Mouse (Mus musculus): ENCODE data around the gene Kif21a. TPM values are rescaled to one million over a fixed set of nuclear protein-coding genes. Genes with fewer than 3 reads are reported as not detected.

The Kif21a gene
- total and polyA plus RNA-seq, 3 experiments = not detected

DNA sequence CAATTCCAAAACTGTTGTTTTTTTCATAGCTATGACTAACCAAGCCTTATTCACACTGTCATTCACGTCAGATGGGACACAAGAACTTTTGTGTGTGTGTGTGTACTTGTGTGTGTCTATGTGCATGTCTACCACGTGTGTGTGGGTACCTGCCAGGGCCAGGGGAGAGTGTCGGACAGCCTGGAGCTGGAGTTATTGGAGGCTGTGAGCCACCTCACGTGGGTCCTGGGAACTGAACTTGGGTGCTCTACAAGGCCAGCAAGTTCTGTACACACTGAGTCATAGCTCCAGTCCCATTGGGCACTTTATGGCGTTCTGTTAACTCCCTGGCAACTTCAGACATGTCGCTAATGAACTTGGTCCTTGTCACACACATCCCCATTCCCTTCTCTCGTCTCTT, 45.0 kb downstream of the Kif21a start:
- DNase-seq (ENCODE audit: low read depth, low spot score) = no peak
- no peak for TF ChIP-seq E2F4 (IDR thresholded peaks at IDR 0.05; ENCODE audit: borderline replicate concordance, low read depth, low read length)
- TF ChIP-seq MEF2A (IDR thresholded peaks at IDR 0.05; ENCODE audit: extremely low read depth, insufficient replicate concordance, low read depth, low read length, poor library complexity, severe bottlenecking) = no peak
- no peak for TF ChIP-seq USF2 (IDR thresholded peaks at IDR 0.05; ENCODE audit: borderline replicate concordance in 1 of 2, insufficient read depth in 1 of 2, low read depth in 1 of 2, low read length in 2 of 2)
- no peak for TF ChIP-seq MAZ (IDR thresholded peaks at IDR 0.05; ENCODE audit: low read depth, low read length)
- no peak for TF ChIP-seq HCFC1 (IDR thresholded peaks at IDR 0.05; ENCODE audit: low read depth, low read length)
- TF ChIP-seq MYC (IDR thresholded peaks at IDR 0.05; ENCODE audit: low read depth, low read length) = no peak
- no peak for TF ChIP-seq SMC3 (IDR thresholded peaks at IDR 0.05; ENCODE audit: low read depth, low read length)
- TF ChIP-seq SIN3A (IDR thresholded peaks at IDR 0.05; ENCODE audit: low read length) = no peak
- TF ChIP-seq MAX (IDR thresholded peaks at IDR 0.05; ENCODE audit: low read length) = no peak
- no peak for TF ChIP-seq RAD21 (IDR thresholded peaks at IDR 0.05; ENCODE audit: low read depth, low read length)
- TF ChIP-seq KAT2A (conservative IDR thresholded peaks at IDR 0.05; ENCODE audit: low read depth, low read length) = no peak
- no peak for TF ChIP-seq GABPA (IDR thresholded peaks at IDR 0.05; ENCODE audit: low read depth, low read length)
- TF ChIP-seq TCF12 (IDR thresholded peaks at IDR 0.05; ENCODE audit: low read depth, low read length) = no peak
- no peak for TF ChIP-seq ELF1 (IDR thresholded peaks at IDR 0.05; ENCODE audit: low read depth, low read length)
- no peak for TF ChIP-seq UBTF (IDR thresholded peaks at IDR 0.05; ENCODE audit: borderline replicate concordance, insufficient read depth, low read depth, low read length)
- TF ChIP-seq MYB (IDR thresholded peaks at IDR 0.05; ENCODE audit: low read depth, low read length) = no peak
- no peak for TF ChIP-seq ZKSCAN1 (IDR thresholded peaks at IDR 0.05; ENCODE audit: low read depth, low read length)
- no peak for TF ChIP-seq ZNF384 (IDR thresholded peaks at IDR 0.05; ENCODE audit: low read depth, low read length)
- no peak for TF ChIP-seq POLR2AphosphoS5 (IDR thresholded peaks at IDR 0.05; ENCODE audit: borderline replicate concordance, low read depth, low read length)
- TF ChIP-seq POLR2A (IDR thresholded peaks at IDR 0.05; ENCODE audit: control insufficient read depth in 1 of 2, insufficient read depth in 1 of 2, low read depth in 1 of 2, low read length in 2 of 2, poor library complexity in 1 of 2) = no peak
- Histone ChIP-seq H3K9ac (ENCODE audit: control insufficient read depth, low read depth, low read length, poor library complexity, severe bottlenecking) (no peak overlapping the region), H3K4me1 (ENCODE audit: control insufficient read depth in 1 of 2, insufficient read depth in 2 of 2, low read length in 2 of 2) (no peaks in the 10 kb centered on the region), H3K79me2 (ENCODE audit: control insufficient read depth, insufficient read depth, low read length, poor library complexity) (no peaks in the 10 kb centered on the region), H3K36me3 (ENCODE audit: control insufficient read depth in 1 of 2, insufficient read depth in 2 of 2, low read length in 2 of 2) (no peaks in the 10 kb centered on the region), H3K27me3 (ENCODE audit: control insufficient read depth in 1 of 2, insufficient read depth in 2 of 2, low read length in 2 of 2) (no peaks in the 10 kb centered on the region), H3K9me3 (replicated peaks; ENCODE audit: insufficient read depth, low read length) (no peaks in the 10 kb centered on the region), H3K27ac (ENCODE audit: control insufficient read depth, low read depth, low read length) (no peak overlapping the region), H3K4me3 (ENCODE audit: control insufficient read depth in 1 of 2, insufficient read depth in 1 of 2, low read depth in 2 of 2, low read length in 2 of 2) (no peak overlapping the region)

DNA sequence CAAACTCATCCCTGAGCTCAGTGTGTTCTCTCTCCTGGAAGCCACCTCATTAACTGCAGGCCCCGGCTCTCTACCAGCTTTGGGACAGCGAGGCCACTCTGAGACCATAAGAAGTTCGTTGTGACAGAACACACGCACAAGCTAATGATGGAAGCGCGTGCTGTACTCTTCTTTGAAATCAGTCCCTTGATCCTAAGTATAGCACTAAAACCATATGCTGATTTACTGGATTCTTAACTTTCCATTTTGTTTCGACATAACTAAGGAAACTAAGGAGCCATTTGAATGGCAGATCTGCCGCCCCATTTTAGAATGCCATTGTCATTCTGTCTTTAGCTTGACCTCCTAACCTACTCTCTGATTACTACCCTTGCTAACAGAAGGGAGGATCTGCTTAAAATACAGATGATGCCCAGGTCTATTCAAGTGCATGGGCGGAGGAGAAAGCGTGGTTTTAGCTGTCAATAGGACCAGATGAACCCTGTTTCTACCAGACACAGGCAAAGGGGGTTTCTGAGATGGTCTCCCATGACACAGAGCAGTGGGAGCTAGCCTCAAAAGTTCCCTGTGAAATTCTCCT, 48.6 kb downstream of the Kif21a start:
- TF ChIP-seq ELF1 (IDR thresholded peaks at IDR 0.05; ENCODE audit: low read depth, low read length) = no peak
- TF ChIP-seq GATA1 (IDR thresholded peaks at IDR 0.05; ENCODE audit: low read depth, low read length) = no peak
- TF ChIP-seq BHLHE40 (IDR thresholded peaks at IDR 0.05; ENCODE audit: borderline replicate concordance, low read depth, low read length) = no peak
- TF ChIP-seq KAT2A (conservative IDR thresholded peaks at IDR 0.05; ENCODE audit: low read depth, low read length) = no peak
- no peak for TF ChIP-seq ETS1 (IDR thresholded peaks at IDR 0.05; ENCODE audit: low read depth, low read length)
- TF ChIP-seq SMC3 (IDR thresholded peaks at IDR 0.05; ENCODE audit: low read depth, low read length) = no peak
- TF ChIP-seq POLR2A (IDR thresholded peaks at IDR 0.05; ENCODE audit: control insufficient read depth in 1 of 2, insufficient read depth in 1 of 2, low read depth in 1 of 2, low read length in 2 of 2, poor library complexity in 1 of 2) = no peak
- TF ChIP-seq MEF2A (IDR thresholded peaks at IDR 0.05; ENCODE audit: extremely low read depth, insufficient replicate concordance, low read depth, low read length, poor library complexity, severe bottlenecking) = no peak
- no peak for TF ChIP-seq POLR2AphosphoS5 (IDR thresholded peaks at IDR 0.05; ENCODE audit: borderline replicate concordance, low read depth, low read length)
- TF ChIP-seq HCFC1 (IDR thresholded peaks at IDR 0.05; ENCODE audit: low read depth, low read length) = no peak
- TF ChIP-seq MXI1 (IDR thresholded peaks at IDR 0.05; ENCODE audit: low read depth, low read length) = no peak
- TF ChIP-seq ZNF384 (IDR thresholded peaks at IDR 0.05; ENCODE audit: low read depth, low read length) = no peak
- no peak for TF ChIP-seq CHD1 (IDR thresholded peaks at IDR 0.05; ENCODE audit: low read depth, low read length)
- TF ChIP-seq TAL1 (IDR thresholded peaks at IDR 0.05; ENCODE audit: low read length) = no peak
- no peak for TF ChIP-seq SIN3A (IDR thresholded peaks at IDR 0.05; ENCODE audit: low read length)
- H3K9ac ChIP-seq (ENCODE audit: control insufficient read depth, low read depth, low read length, poor library complexity, severe bottlenecking) = no peak overlapping the region
- H3K36me3 ChIP-seq (ENCODE audit: control insufficient read depth in 1 of 2, insufficient read depth in 2 of 2, low read length in 2 of 2) = no peaks in the 10 kb centered on the region
- H3K9me3 ChIP-seq (replicated peaks; ENCODE audit: insufficient read depth, low read length) = no peaks in the 10 kb centered on the region
- H3K4me3 ChIP-seq (ENCODE audit: control insufficient read depth in 1 of 2, insufficient read depth in 1 of 2, low read depth in 2 of 2, low read length in 2 of 2) = no peak overlapping the region
- H3K79me2 ChIP-seq (ENCODE audit: control insufficient read depth, insufficient read depth, low read length, poor library complexity) = no peaks in the 10 kb centered on the region
- no peak overlapping the region for H3K27ac ChIP-seq (ENCODE audit: control insufficient read depth, low read depth, low read length)
- no peak for DNase-seq (ENCODE audit: low read depth, low spot score)
- no peaks in the 10 kb centered on the region for H3K27me3 ChIP-seq (ENCODE audit: control insufficient read depth in 1 of 2, insufficient read depth in 2 of 2, low read length in 2 of 2)
- no peaks in the 10 kb centered on the region for H3K4me1 ChIP-seq (ENCODE audit: control insufficient read depth in 1 of 2, insufficient read depth in 2 of 2, low read length in 2 of 2)
